Mouse (Mus musculus): ENCODE data around the gene Lrwd1. TPM values are rescaled to one million over a fixed set of nuclear protein-coding genes. Genes with fewer than 3 reads are reported as not detected.

The Lrwd1 gene
- 10 to 100 TPM; 45.7 to 60.0 TPM for total RNA-seq (2023)

GRCm38 (mm10) chr5:136135571-136136291, at the start of gene Lrwd1, which contains the start of gene Alkbh4:
Gene Lrwd1, minus strand, starts transcription at chr5:136136074.
Gene Alkbh4, plus strand, starts transcription at chr5:136136146.

DNA sequence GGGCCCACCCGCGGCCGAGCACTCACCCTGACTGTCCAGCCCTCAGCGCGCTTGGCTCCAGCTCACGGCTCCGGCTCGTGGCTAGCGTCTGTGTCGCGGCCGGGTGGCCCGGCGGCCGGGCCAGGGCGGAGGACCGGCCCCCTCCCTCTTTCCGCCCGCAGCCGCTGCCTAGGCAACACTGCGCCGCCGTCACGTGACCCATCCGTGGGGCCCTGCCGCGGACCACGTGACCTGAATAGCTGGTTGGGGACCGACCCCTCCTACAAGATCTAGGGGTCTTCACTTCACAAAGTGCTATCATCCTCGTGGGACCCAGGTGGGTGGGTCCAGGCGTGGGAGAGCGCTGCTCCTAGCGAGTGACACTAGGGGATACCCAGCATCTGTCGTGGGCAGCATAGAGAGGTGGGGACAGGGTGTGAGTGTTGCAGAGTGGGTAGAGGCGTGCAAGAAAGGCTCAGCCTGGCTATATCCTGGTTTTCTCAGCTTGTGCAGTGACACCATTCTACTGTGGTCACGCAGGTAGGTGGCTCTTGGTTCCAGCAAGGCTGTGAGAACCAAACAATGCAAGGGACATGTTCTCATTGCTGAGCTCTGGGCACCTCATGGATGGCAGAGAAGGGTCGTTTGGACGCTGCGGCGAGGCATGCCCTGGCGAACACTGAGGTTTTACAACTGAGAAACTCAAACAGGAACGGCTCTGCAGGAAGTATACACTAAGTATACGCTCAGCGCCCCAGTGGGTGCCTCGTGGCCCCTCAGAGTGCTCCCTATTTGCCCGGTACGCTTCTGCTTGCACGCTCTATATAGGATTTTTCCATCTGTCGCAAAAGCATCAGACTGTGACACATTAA, 34.9 kb upstream of the Lrwd1 start, which contains the start of gene Orai2:
Gene Orai2, minus strand, starts transcription at position 202 of the 851 bp plus-strand sequence.

GRCm38 (mm10) chr5:136115891-136116783, 19.7 kb downstream of the Lrwd1 start, which contains the start of gene Polr2j:
Gene Polr2j, plus strand, starts transcription at chr5:136116631.

DNA sequence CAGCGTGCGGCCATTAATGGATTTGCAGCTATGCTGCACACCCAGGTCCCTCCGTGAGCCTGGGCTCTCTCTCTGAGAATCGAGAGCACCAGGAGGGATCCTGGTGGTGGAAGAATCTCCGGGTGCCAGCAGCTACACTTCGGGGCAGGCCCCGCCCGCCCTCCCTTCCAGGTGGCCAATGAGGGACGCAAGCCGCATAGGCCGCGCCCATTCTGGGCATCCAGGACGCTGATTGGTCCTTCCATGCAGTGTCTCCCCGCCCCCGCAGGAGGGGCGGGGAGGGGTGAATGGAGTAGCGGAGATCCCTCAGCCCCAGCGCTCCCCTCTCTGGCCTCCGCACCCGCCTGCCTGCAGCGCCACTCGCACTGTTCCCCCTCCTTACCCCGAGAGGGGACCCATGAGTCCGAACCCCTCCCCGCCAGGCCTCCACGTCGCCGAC, 52.2 kb downstream of the Lrwd1 start, which contains the start of gene Rasa4:
Gene Rasa4, plus strand, starts transcription at position 248 of the 439 bp plus-strand sequence.

Other genes with a start within 250 kb of the Lrwd1 start
- gene Hspb1, start 248.2 kb downstream of the Lrwd1 start, total RNA-seq (2023): not detected
- 10 to 100 TPM; 62.2 to 73.1 TPM for gene Ywhag, start 201.5 kb downstream of the Lrwd1 start, total RNA-seq (2023)
- 1 to 10 TPM in 1 of 2 experiments, not detected in 1; 1.7 TPM for gene Ssc4d, start 161.5 kb downstream of the Lrwd1 start, total RNA-seq (2023)
- not detected for gene Zp3, start 156.0 kb downstream of the Lrwd1 start, total RNA-seq (2023)
- gene Dtx2, start 141.3 kb downstream of the Lrwd1 start, total RNA-seq (2023): 10 to 100 TPM; 36.8 to 38.0 TPM
- gene Upk3b, start 97.6 kb downstream of the Lrwd1 start, total RNA-seq (2023): under 1 TPM; 0.44 to 0.71 TPM
- gene Upk3bl, start 81.6 kb downstream of the Lrwd1 start, total RNA-seq (2023): not detected
- gene Rasa4, start 52.2 kb downstream of the Lrwd1 start, total RNA-seq (2023): 1 to 10 TPM; 5.0 to 6.5 TPM
- 10 to 100 TPM; 60.5 to 61.6 TPM for gene Polr2j, start 19.4 kb downstream of the Lrwd1 start, total RNA-seq (2023)
- 10 to 100 TPM; 36.6 to 38.4 TPM for gene Alkbh4, start 72 bp upstream of the Lrwd1 start, total RNA-seq (2023)
- 100 to 1,000 TPM; 248 to 265 TPM for gene Orai2, start 34.6 kb upstream of the Lrwd1 start, total RNA-seq (2023)
- gene Prkrip1, start 62.9 kb upstream of the Lrwd1 start, total RNA-seq (2023): 10 to 100 TPM; 29.7 to 35.2 TPM
- gene Sh2b2, start 110.5 kb upstream of the Lrwd1 start, total RNA-seq (2023): 1 to 10 TPM in 1 of 2 experiments, under 1 TPM in 1; 0.99 to 4.1 TPM